Mouse (Mus musculus) ovary, postnatal 36 days (tissue): ENCODE data around the gene Bpifb2.

Source experiments
- DNase-seq: peaks from one replicate; pipeline ENCODE4 v3.0.0; 2022; ENCODE audit warnings: low spot score, mixed read lengths

The Bpifb2 gene

GRCm38 (mm10) chr2:153933311-153933710 is 58.5 kb downstream of the Bpifb2 start:
- DNase-seq, result no peak

- no peak for DNase-seq
Observed at GRCm38 (mm10) chr2:153935348-153935747, 60.5 kb downstream of the Bpifb2 start.

GRCm38 (mm10) chr2:153937843-153938242 is 63.0 kb downstream of the Bpifb2 start, which contains the start of gene Bpifb4:
TSS of gene Bpifb4 (plus strand) at chr2:153938212.
- no peak for DNase-seq

- peak; percentile 72 for DNase-seq
Observed at GRCm38 (mm10) chr2:153943537-153943936, 68.7 kb downstream of the Bpifb2 start.

- DNase-seq, result no peak
Observed at GRCm38 (mm10) chr2:153944567-153944966, 69.7 kb downstream of the Bpifb2 start.
